In genomic region chr9:58274626-58275025, GRCm38 (mm10) we compare ENCODE assay signal across 10 mouse cellular contexts. TPM values are rescaled to one million over a fixed set of nuclear protein-coding genes. Genes with fewer than 3 reads are reported as not detected.
DNase-seq lines count a peak whose midpoint lies in the region; ATAC-seq and TF ChIP-seq lines count a peak whose summit lies in the region.
"Had no signal": no experiment of that assay in that cellular context is flagged by ENCODE, and none has a peak within 500 bp of the region (broad histone marks: within the 10 kb centered on the region; RNA-seq: fewer than 3 reads in every experiment).

No protein-coding gene starts in this region.

- H3K9ac ChIP-seq in hindbrain, postnatal 0 days (replicated peaks; ENCODE audit: low read length), result no peak overlapping the region
- no peak overlapping the region for H3K9ac ChIP-seq in hindbrain, embryonic 12.5 days
- no peak overlapping the region for H3K9ac ChIP-seq in limb, embryonic 13.5 days

- no peak for TF ChIP-seq CTCF in hindbrain, postnatal 0 days (IDR thresholded peaks at IDR 0.05; ENCODE audit: low read depth)
- no peak for TF ChIP-seq CTCF in spleen, adult 2 months (IDR thresholded peaks at IDR 0.05; ENCODE audit: extremely low read depth, insufficient read depth, insufficient read length, insufficient replicate concordance)

- H3K27ac ChIP-seq in hindbrain, postnatal 0 days, result peak overlapping the region; percentile 5; the same call in 1 of the 2 replicates
- H3K27ac ChIP-seq in hindbrain, embryonic 12.5 days, result no peak overlapping the region
- H3K27ac ChIP-seq in spleen, adult 2 months (ENCODE audit: insufficient read depth, low read length), result peak overlapping the region; percentile 93
- peak overlapping the region; percentile 83; the same call in 1 of the 2 replicates for H3K27ac ChIP-seq in limb, embryonic 13.5 days

- no peak for DNase-seq in hindbrain, postnatal 0 days (ENCODE audit: low spot score)
- no peak for DNase-seq in spleen, adult 2 months (ENCODE audit: low read depth in 1 of 2, low spot score in 2 of 2)
- DNase-seq in spleen, adult 18-20 months, result no peak
- no peak for DNase-seq in frontal cortex, postnatal 36 days (ENCODE audit: low spot score in 2 of 2)
- DNase-seq: thymus, postnatal 14 days had no signal

- H3K9me3 ChIP-seq in hindbrain, postnatal 0 days (ENCODE audit: low read length), result no peaks in the 10 kb centered on the region
- no peaks in the 10 kb centered on the region for H3K9me3 ChIP-seq in hindbrain, embryonic 12.5 days (replicated peaks)
- no peaks in the 10 kb centered on the region for H3K9me3 ChIP-seq in limb, embryonic 13.5 days

- no peak for TF ChIP-seq POLR2A in spleen, adult 2 months (IDR thresholded peaks at IDR 0.05; ENCODE audit: low read depth, low read length)

- no peak overlapping the region for H3K4me2 ChIP-seq in hindbrain, postnatal 0 days (ENCODE audit: low read depth, low read length)
- no peak overlapping the region for H3K4me2 ChIP-seq in hindbrain, embryonic 12.5 days (replicated peaks)
- H3K4me2 ChIP-seq in limb, embryonic 13.5 days (replicated peaks), result peak overlapping the region; percentile 42; the same call in 1 of the 2 replicates

- ATAC-seq in hindbrain, postnatal 0 days, result no peak
- ATAC-seq in hindbrain, embryonic 12.5 days (ENCODE audit: low FRiP score), result no peak
- no peak for ATAC-seq in limb, embryonic 13.5 days (ENCODE audit: low FRiP score, low read depth)
- ATAC-seq in erythroid progenitor cell, adult 5-6 weeks (replicated peaks; ENCODE audit: low FRiP score, poor library complexity, severe bottlenecking), result no peak
- ATAC-seq in CD4-positive, CD25-positive, alpha-beta regulatory T cell, adult 4 months, result no peak

- peaks cover 3% of the 10 kb centered on the region; the same call in 1 of the 2 replicates for H3K4me1 ChIP-seq in hindbrain, postnatal 0 days (ENCODE audit: insufficient read depth, low read length)
- H3K4me1 ChIP-seq in hindbrain, embryonic 12.5 days, result peaks cover 8% of the 10 kb centered on the region; the same call in 1 of the 2 replicates
- H3K4me1 ChIP-seq in spleen, adult 2 months (ENCODE audit: control insufficient read depth, insufficient read depth, insufficient read length), result peaks cover 30% of the 10 kb centered on the region; the same call in 1 of the 2 replicates
- H3K4me1 ChIP-seq in limb, embryonic 13.5 days, result peaks cover 24% of the 10 kb centered on the region

- no peak overlapping the region for H3K4me3 ChIP-seq in hindbrain, postnatal 0 days (ENCODE audit: low read length)
- no peak overlapping the region for H3K4me3 ChIP-seq in hindbrain, embryonic 12.5 days
- H3K4me3 ChIP-seq in spleen, adult 2 months (ENCODE audit: extremely low read depth, insufficient read depth, insufficient read length), result no peak overlapping the region
- no peak overlapping the region for H3K4me3 ChIP-seq in limb, embryonic 13.5 days

- H3K36me3 ChIP-seq in hindbrain, postnatal 0 days (ENCODE audit: insufficient read depth, low read length), result no peaks in the 10 kb centered on the region
- H3K36me3 ChIP-seq in hindbrain, embryonic 12.5 days, result no peaks in the 10 kb centered on the region
- no peaks in the 10 kb centered on the region for H3K36me3 ChIP-seq in spleen, adult 2 months (ENCODE audit: control insufficient read depth, insufficient read depth, low read length)
- H3K36me3 ChIP-seq in limb, embryonic 13.5 days, result no peaks in the 10 kb centered on the region

- no peaks in the 10 kb centered on the region for H3K27me3 ChIP-seq in hindbrain, postnatal 0 days (ENCODE audit: insufficient read depth, low read length)
- H3K27me3 ChIP-seq in hindbrain, embryonic 12.5 days, result no peaks in the 10 kb centered on the region
- H3K27me3 ChIP-seq in spleen, adult 2 months (ENCODE audit: control insufficient read depth, insufficient read depth, low read length), result no peaks in the 10 kb centered on the region
- no peaks in the 10 kb centered on the region for H3K27me3 ChIP-seq in limb, embryonic 13.5 days

- 45% methylated on average over 3 of the region's 3 CpGs for WGBS in hindbrain, postnatal 0 days
- 62% methylated on average over 3 of the region's 3 CpGs for WGBS in hindbrain, embryonic 12.5 days
- WGBS in spleen, adult 2 months, result 41% methylated on average over 3 of the region's 3 CpGs
- WGBS in limb, embryonic 13.5 days, result 37% methylated on average over 3 of the region's 3 CpGs

RNA-seq across cellular contexts. Expression of gene Stoml1, which starts 21.7 kb away (rescaled TPM):
- 145 and 157 TPM in 2 replicates for total RNA-seq in hindbrain, postnatal 0 days (2014; rRNA removed)
- 136 and 141 TPM in 2 replicates for polyA plus RNA-seq in hindbrain, postnatal 0 days (2015; fragmentation: Nextera tagmentation; extraction: Ambion mirVana)
- polyA plus RNA-seq in hindbrain, embryonic 12.5 days (2016; fragmentation: Nextera tagmentation; extraction: Ambion mirVana), result 63.0 and 67.8 TPM in 2 replicates
- polyA plus RNA-seq in spleen, adult 2 months (2012; rRNA removed), result 55.5 and 63.5 TPM in 2 replicates
- polyA plus RNA-seq in limb, embryonic 13.5 days (2015; fragmentation: Nextera tagmentation; extraction: Ambion mirVana), result 44.2 and 45.6 TPM in 2 replicates
- 5.0 TPM in 1 of 2 replicates, not detected in the other for total RNA-seq in erythroid progenitor cell, adult 5-6 weeks (2015; ENCODE audit: low replicate concordance)
- 1.9 and 3.2 TPM in 2 replicates for total RNA-seq in erythroid progenitor cell, adult 5-6 weeks (2017; ENCODE audit: low replicate concordance)
- polyA plus RNA-seq in CD4-positive, CD25-positive, alpha-beta regulatory T cell, adult 4 months (2017; shearing (Covaris generic)), result 10 to 100 TPM; 26.0 to 83.0 TPM

RNA-seq across cellular contexts. Expression of gene Pml, which starts 25.0 kb away (rescaled TPM):
- 11.4 and 17.0 TPM in 2 replicates for total RNA-seq in hindbrain, postnatal 0 days (2014; rRNA removed)
- polyA plus RNA-seq in hindbrain, postnatal 0 days (2015; fragmentation: Nextera tagmentation; extraction: Ambion mirVana), result 3.2 and 4.8 TPM in 2 replicates
- polyA plus RNA-seq in hindbrain, embryonic 12.5 days (2016; fragmentation: Nextera tagmentation; extraction: Ambion mirVana), result 9.8 and 10.1 TPM in 2 replicates
- 91.6 and 121 TPM in 2 replicates for polyA plus RNA-seq in spleen, adult 2 months (2012; rRNA removed)
- 15.3 and 18.2 TPM in 2 replicates for polyA plus RNA-seq in limb, embryonic 13.5 days (2015; fragmentation: Nextera tagmentation; extraction: Ambion mirVana)
- 226 and 252 TPM in 2 replicates for total RNA-seq in erythroid progenitor cell, adult 5-6 weeks (2015; ENCODE audit: low replicate concordance)
- total RNA-seq in erythroid progenitor cell, adult 5-6 weeks (2017; ENCODE audit: low replicate concordance), result 113 and 157 TPM in 2 replicates
- 10 to 100 TPM; 45.9 to 77.9 TPM for polyA plus RNA-seq in CD4-positive, CD25-positive, alpha-beta regulatory T cell, adult 4 months (2017; shearing (Covaris generic))

RNA-seq across cellular contexts. Expression of gene Loxl1, which starts 38.4 kb away (rescaled TPM):
- 11.9 and 13.8 TPM in 2 replicates for total RNA-seq in hindbrain, postnatal 0 days (2014; rRNA removed)
- 9.1 and 9.7 TPM in 2 replicates for polyA plus RNA-seq in hindbrain, postnatal 0 days (2015; fragmentation: Nextera tagmentation; extraction: Ambion mirVana)
- polyA plus RNA-seq in hindbrain, embryonic 12.5 days (2016; fragmentation: Nextera tagmentation; extraction: Ambion mirVana), result 19.2 and 23.8 TPM in 2 replicates
- 26.6 and 29.5 TPM in 2 replicates for polyA plus RNA-seq in spleen, adult 2 months (2012; rRNA removed)
- 51.3 and 52.2 TPM in 2 replicates for polyA plus RNA-seq in limb, embryonic 13.5 days (2015; fragmentation: Nextera tagmentation; extraction: Ambion mirVana)
- total RNA-seq in erythroid progenitor cell, adult 5-6 weeks (2015; ENCODE audit: low replicate concordance), result not detected in 2 replicates
- 0.08 TPM in 1 of 2 replicates, not detected in the other for total RNA-seq in erythroid progenitor cell, adult 5-6 weeks (2017; ENCODE audit: low replicate concordance)
- polyA plus RNA-seq in CD4-positive, CD25-positive, alpha-beta regulatory T cell, adult 4 months (2017; shearing (Covaris generic)), result not detected
- total RNA-seq: MEL had no signal

Comparison
In these comparisons a context has a peak if more than half of its experiments do, and no peak if none do; other contexts are left out.
1. RNA of gene Loxl1, which starts 38.4 kb away (polyA plus RNA-seq): 51.3 to 52.2 TPM in limb, embryonic 13.5 days, 26.6 to 29.5 TPM in spleen, adult 2 months, 19.2 to 23.8 TPM in hindbrain, embryonic 12.5 days and 9.1 to 9.7 TPM in hindbrain, postnatal 0 days; not detected in CD4-positive, CD25-positive, alpha-beta regulatory T cell, adult 4 months; every median in the first group is over 10 times any median in the second.